Mouse (Mus musculus): ENCODE measurements around the gene Rpl3.
A peak's percentile ranks its signal among the peaks of the same experiment; 100 is the strongest.

Rpl3 gene

GRCm38 (mm10) chr15:80087406-80088012 is 4.2 kb downstream of the Rpl3 start:
- no peak for DNase-seq (ENCODE audit: low read depth, low spot score)

- DNase-seq (ENCODE audit: low read depth, low spot score): no peak
Observed at GRCm38 (mm10) chr15:80083740-80084139, 7.9 kb downstream of the Rpl3 start.

GRCm38 (mm10) chr15:80083276-80083731 is 8.4 kb downstream of the Rpl3 start:
- DNase-seq (ENCODE audit: low read depth, low spot score): peak; percentile 99

- DNase-seq (ENCODE audit: low read depth, low spot score): peak; percentile 54
Observed at GRCm38 (mm10) chr15:80082661-80083275, 8.9 kb downstream of the Rpl3 start.

GRCm38 (mm10) chr15:80081801-80082546 is 9.7 kb downstream of the Rpl3 start:
- no peak for DNase-seq (ENCODE audit: low read depth, low spot score)

- peak; percentile 81 for DNase-seq (ENCODE audit: low read depth, low spot score)
Observed at GRCm38 (mm10) chr15:80080711-80081615, 10.7 kb downstream of the Rpl3 start.

GRCm38 (mm10) chr15:80079954-80080353 is 11.7 kb downstream of the Rpl3 start:
- DNase-seq (ENCODE audit: low read depth, low spot score): no peak

GRCm38 (mm10) chr15:80079129-80079668 is 12.5 kb downstream of the Rpl3 start:
- DNase-seq (ENCODE audit: low read depth, low spot score): no peak

GRCm38 (mm10) chr15:80078058-80078814 is 13.4 kb downstream of the Rpl3 start:
- DNase-seq (ENCODE audit: low read depth, low spot score): no peak

GRCm38 (mm10) chr15:80076338-80077136 is 15.1 kb downstream of the Rpl3 start:
- DNase-seq (ENCODE audit: low read depth, low spot score): peak; percentile 80

- DNase-seq (ENCODE audit: low read depth, low spot score): no peak
Observed at GRCm38 (mm10) chr15:80075733-80076337, 15.8 kb downstream of the Rpl3 start.

- no peak for DNase-seq (ENCODE audit: low read depth, low spot score)
Observed at GRCm38 (mm10) chr15:80075374-80075694, 16.3 kb downstream of the Rpl3 start.

GRCm38 (mm10) chr15:80074663-80075373 is 16.9 kb downstream of the Rpl3 start:
- DNase-seq (ENCODE audit: low read depth, low spot score): no peak

GRCm38 (mm10) chr15:80073256-80073621 is 18.4 kb downstream of the Rpl3 start:
- no peak for DNase-seq (ENCODE audit: low read depth, low spot score)

GRCm38 (mm10) chr15:80072579-80073255 is 19.0 kb downstream of the Rpl3 start:
- DNase-seq (ENCODE audit: low read depth, low spot score): no peak

GRCm38 (mm10) chr15:80071951-80072437 is 19.7 kb downstream of the Rpl3 start:
- no peak for DNase-seq (ENCODE audit: low read depth, low spot score)

- no peak for DNase-seq (ENCODE audit: low read depth, low spot score)
Observed at GRCm38 (mm10) chr15:80070095-80070644, 21.5 kb downstream of the Rpl3 start.

- DNase-seq (ENCODE audit: low read depth, low spot score): no peak
Observed at GRCm38 (mm10) chr15:80069171-80069570, 22.5 kb downstream of the Rpl3 start.
